Mouse (Mus musculus) embryo, embryonic 10 days (tissue): Measurements from ENCODE around the gene Oxnad1.

Experiments
- DNase-seq: peaks from one replicate; pipeline ENCODE4 v3.0.0-alpha.2; 2015; ENCODE audit warnings: low spot score

Gene Oxnad1

GRCm38 (mm10) chr14:32145401-32145800 is 60.2 kb downstream of the Oxnad1 start:
- DNase-seq, result no peak

- DNase-seq, result peak; percentile 27
These were observed 60.8 kb downstream of the Oxnad1 start for GRCm38 (mm10) chr14:32145809-32146511.

DNA sequence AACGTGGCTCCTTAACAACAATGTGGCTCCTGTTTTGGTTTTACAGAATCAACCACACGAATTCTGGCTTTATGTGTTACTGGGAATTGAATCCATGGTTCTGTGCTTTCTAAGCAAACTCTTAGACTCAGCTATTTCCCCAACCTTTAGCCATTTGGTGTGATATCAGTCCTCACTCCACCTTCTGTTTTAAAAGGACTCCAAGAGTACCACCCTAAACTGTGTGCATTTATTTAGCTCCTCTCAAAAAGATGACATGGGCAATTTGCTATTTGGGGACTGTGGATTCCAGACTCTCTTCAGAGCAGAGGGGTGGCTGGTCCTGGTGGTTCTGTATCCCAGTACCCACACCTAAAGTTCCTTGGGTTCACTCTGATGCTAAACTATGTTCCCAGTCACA is 61.4 kb downstream of the Oxnad1 start:
- no peak for DNase-seq

DNA sequence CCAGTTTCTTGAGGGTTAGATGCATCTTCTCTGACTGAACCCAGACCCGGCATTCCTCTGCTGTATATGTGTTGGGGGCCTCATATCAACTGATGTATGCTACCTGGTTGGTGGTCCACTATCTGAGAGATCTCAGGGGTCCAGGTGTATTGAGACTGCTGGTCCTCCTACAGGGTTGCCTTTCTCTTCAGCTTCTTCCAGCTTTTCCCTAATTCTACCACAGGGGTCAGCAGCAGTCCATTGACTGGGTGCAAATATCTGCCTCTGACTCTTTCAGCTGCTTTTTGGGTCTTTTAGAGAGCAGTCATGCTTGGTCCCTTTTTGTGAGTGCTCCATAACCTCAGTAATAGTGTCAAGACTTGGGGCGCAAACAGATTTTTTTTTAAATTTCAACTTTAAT is 65.7 kb downstream of the Oxnad1 start:
- DNase-seq, result no peak

DNA sequence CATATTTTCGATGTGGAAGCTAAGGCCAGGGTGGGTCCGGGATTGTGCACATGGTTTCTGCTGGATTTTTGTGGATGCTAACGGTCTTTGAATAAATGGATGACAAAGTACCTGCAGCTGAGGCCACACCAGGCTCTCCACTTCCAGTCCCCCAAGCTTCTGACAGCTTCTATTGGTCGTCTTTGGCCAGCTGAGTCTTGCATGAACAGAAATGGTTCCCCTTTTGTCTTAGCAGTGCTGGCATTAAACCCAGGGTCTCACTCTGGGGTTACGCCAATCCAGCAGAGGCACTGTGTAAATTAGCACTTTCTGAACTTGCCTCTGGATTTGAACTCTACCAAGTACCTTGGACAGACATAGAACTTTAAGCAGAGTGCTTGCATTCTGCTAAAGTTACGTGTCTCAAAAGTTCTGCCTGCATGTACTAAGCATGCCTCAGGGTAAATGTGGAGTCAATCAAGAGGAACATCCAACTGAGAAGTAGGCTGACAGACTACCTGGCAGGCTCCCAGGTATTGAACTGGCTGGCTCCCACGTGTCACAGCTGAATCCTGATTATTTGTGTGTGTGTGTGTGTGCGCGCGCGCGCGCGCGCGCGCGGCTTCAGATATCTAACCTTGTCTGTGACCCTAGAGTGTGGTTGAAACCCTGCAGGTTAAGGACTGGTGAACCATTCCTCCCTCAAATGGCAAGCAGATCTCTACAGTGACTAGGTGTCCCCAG is 67.2 kb downstream of the Oxnad1 start:
- no peak for DNase-seq
